ENCODE assay signal across 10 mouse cellular contexts in the genomic region with DNA sequence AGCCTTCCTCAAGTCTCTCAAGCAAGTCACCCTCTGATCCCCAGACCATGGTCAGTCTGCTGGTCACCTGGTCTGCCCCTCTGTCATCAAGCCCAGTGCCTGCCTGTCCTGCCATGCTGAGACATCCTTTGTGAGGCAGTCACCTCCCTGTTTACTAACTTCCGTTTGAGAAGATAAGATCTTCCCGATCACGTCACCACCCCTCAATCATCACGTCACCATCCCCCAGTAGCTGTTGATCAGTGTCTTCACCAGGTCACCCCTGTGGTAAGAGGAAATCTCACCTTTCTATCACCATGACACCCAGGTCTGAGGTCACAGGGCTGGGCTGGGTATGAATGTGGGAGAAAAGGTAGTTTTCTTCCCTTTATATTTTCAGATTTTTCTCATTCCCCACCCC.
"Had no signal": no experiment of that assay in that cellular context is flagged by ENCODE, and none has a peak within 500 bp of the region (broad histone marks: within the 10 kb centered on the region; RNA-seq: fewer than 3 reads in every experiment).

No protein-coding gene starts in this region.

- H3K27ac ChIP-seq: limb, embryonic 15.5 days; liver, embryonic 12.5 days; midbrain, embryonic 12.5 days had no signal

- H3K4me2 ChIP-seq: limb, embryonic 15.5 days; liver, embryonic 12.5 days; lung, embryonic 14.5 days; midbrain, embryonic 12.5 days had no signal

- H3K4me1 ChIP-seq: limb, embryonic 15.5 days; midbrain, embryonic 12.5 days had no signal

- H3K36me3 ChIP-seq: limb, embryonic 15.5 days; liver, embryonic 12.5 days; midbrain, embryonic 12.5 days had no signal

- ATAC-seq: liver, embryonic 12.5 days; midbrain, embryonic 16.5 days had no signal

- DNase-seq: kidney, postnatal 10 days; lung, embryonic 14.5 days; lung, postnatal 10 days; lung, postnatal 4 days; right cerebral cortex, postnatal 14 days; thymus, postnatal 14 days had no signal

- H3K4me3 ChIP-seq: limb, embryonic 15.5 days; liver, embryonic 12.5 days; midbrain, embryonic 12.5 days had no signal

- H3K9me3 ChIP-seq: limb, embryonic 15.5 days; liver, embryonic 12.5 days; midbrain, embryonic 12.5 days had no signal

- H3K27me3 ChIP-seq: limb, embryonic 15.5 days; liver, embryonic 12.5 days; midbrain, embryonic 12.5 days had no signal

- H3K9ac ChIP-seq: limb, embryonic 15.5 days; liver, embryonic 12.5 days; lung, embryonic 14.5 days; midbrain, embryonic 12.5 days had no signal
